Mouse (Mus musculus) cortical plate, adult 2 months (tissue): ENCODE data around the gene Gm10134. TPM values are rescaled to one million over a fixed set of nuclear protein-coding genes. Genes with fewer than 3 reads are reported as not detected.
"Not testable (repeated sequence)": the region's sequence is repeated elsewhere in the genome, so short reads cannot be mapped to it uniquely, and the experiment has no call there.

ENCODE experiments used
- H3K27ac ChIP-seq: fragments of 200-500 bp; 2 replicates; pipeline ENCODE4 v1.5.1; 2012; ENCODE audit warnings: low read length, control low read depth, inconsistent platforms; ENCODE audit not compliant: insufficient read depth
- H3K4me1 ChIP-seq: fragments of 200-500 bp; 2 replicates; pipeline ENCODE4 v1.6.1; 2011; ENCODE audit warnings: low read length; ENCODE audit not compliant: control insufficient read depth, insufficient read depth
- H3K4me3 ChIP-seq: fragments of 200-500 bp; 2 replicates; pipeline ENCODE4 v1.5.1; 2011; ENCODE audit warnings: mild to moderate bottlenecking, low read length, control low read depth; ENCODE audit not compliant: insufficient read depth
- CTCF ChIP-seq: fragments of 200-500 bp; IDR thresholded peaks from 2 replicates; pipeline ENCODE4 v1.5.1; 2011; ENCODE audit warnings: mild to moderate bottlenecking, control low read depth, low read length; ENCODE audit not compliant: insufficient read depth; ENCODE audit errors: extremely low read depth
- POLR2A ChIP-seq: fragments of 200-500 bp; IDR thresholded peaks from 2 replicates; pipeline ENCODE4 v1.6.1; 2011; ENCODE audit warnings: mild to moderate bottlenecking, low read length, control low read depth; ENCODE audit not compliant: insufficient read depth; ENCODE audit errors: extremely low read depth
- polyA plus RNA-seq: library from polyadenylated mRNA; depleted of rRNA; stranded (reverse); fragments of >200 nt; gene quantifications from 2 replicates; pipeline ENCODE4 v1.2.3, GENCODE M21; 2012

Gm10134 gene
- polyA plus RNA-seq, 1 experiment: 0.79 TPM

GRCm38 (mm10) chr2:28506291-28506690, 396 bp downstream of the Gm10134 start:
- no peak for TF ChIP-seq CTCF
- no peak for TF ChIP-seq POLR2A
- no peak overlapping the region for H3K4me3 ChIP-seq
- no peak overlapping the region for H3K27ac ChIP-seq
- no peaks in the 10 kb centered on the region for H3K4me1 ChIP-seq

DNA sequence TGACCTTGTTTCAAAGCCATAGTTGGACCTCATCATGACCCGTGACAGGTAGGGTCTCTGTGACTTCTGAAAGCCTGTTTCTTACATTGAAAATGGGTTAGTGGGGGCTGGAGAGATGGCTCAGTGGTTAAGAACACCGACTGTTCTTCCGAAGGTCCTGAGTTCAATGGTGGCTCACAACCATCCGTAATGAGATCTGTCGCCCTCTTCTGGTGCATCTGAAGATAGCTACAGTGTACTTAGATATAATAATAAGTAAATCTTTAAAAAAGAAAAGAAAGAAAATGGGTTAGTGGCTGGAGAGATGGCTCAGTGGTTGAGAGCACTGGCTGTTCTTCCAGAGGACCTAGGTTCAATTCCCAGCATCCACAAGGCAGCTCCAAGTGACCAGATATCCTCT, 5.7 kb downstream of the Gm10134 start:
- H3K4me3 ChIP-seq, H3K4me1 ChIP-seq, H3K27ac ChIP-seq: not testable (repeated sequence)

GRCm38 (mm10) chr2:28512798-28513401, 7.0 kb downstream of the Gm10134 start, which contains the start of gene Ralgds:
Ralgds (plus strand) TSS chr2:28513125.
- Histone ChIP-seq H3K27ac (peak within 1 kb of the TSS; percentile 54; the same call in 1 of the 2 replicates), H3K4me1 (peaks cover 13% of the 10 kb centered on the region), H3K4me3 (peak within 1 kb of the TSS; percentile 69)
- TF ChIP-seq POLR2A (no peak), CTCF (peak; percentile 16; the same call in 1 of the 2 replicates)

- peak overlapping the region; percentile 54; the same call in 1 of the 2 replicates for H3K27ac ChIP-seq
- TF ChIP-seq POLR2A (no peak), CTCF (no peak)
- H3K4me1 ChIP-seq: peaks cover 15% of the 10 kb centered on the region
- H3K4me3 ChIP-seq: peak overlapping the region; percentile 69
These were observed 7.8 kb downstream of the Gm10134 start for GRCm38 (mm10) chr2:28513431-28514370.

DNA sequence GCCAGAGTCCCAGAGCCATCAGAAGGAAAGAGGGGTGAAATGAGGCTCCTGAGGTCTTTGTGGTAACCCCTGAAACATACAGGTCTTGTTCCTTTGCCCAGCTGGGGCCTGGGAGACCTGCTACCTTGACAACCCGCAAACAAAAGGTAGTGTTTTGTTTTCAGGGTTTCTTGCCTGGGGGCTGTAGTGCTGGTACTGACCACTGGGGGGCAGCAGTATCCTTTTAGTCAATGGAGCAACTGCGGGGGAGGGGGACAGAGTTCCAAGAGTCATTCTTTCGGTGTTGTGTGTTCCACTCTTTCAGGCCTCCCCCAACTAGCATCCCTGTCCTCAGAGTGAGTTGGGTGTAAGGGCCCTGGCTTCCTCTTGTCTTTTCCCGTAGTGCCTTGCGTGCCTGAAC, 8.6 kb downstream of the Gm10134 start:
- Histone ChIP-seq H3K4me1 (peaks cover 18% of the 10 kb centered on the region), H3K4me3 (peak overlapping the region; percentile 69), H3K27ac (no peak overlapping the region)
- peak; percentile 89 for TF ChIP-seq CTCF
- no peak for TF ChIP-seq POLR2A

DNA sequence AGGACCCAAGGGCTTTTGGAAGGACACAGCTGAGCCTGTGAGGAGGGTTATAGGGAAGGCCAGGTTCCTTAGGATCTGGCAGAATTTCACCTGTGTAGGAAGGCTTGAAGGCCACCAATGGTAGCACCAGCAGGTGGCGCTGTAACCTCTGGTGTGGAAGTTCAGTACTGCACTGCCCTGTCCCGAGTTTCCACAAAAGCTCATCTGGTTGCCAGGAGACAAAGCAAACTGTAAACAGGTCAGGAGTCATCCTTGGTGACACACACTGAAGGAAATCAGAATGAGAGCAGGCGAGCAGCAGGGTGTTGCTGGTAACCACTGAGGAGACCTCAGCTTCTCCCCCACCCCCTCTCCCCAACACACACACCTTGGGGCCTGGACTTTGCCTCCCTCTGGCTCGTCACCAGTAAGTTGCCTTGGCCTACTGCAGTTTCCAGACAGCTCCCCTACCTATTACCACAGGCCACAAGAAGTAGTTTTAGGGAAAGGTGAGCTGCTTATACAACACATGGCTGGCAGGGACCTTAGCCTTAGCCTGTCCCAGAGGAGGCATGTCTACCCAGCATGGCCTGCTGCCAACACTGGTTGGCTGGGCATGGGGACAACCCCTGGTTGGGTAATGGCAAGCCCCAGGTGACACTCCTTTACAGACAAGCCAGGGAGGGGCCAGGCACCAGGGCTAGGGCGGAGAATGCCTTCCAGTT, 11.5 kb downstream of the Gm10134 start:
- H3K4me1 ChIP-seq: peaks cover 27% of the 10 kb centered on the region
- H3K4me3 ChIP-seq: no peak overlapping the region
- H3K27ac ChIP-seq: peak overlapping the region; percentile 49
- peak; percentile 74 for TF ChIP-seq CTCF
- TF ChIP-seq POLR2A: no peak

- Histone ChIP-seq H3K4me1 (peaks cover 27% of the 10 kb centered on the region), H3K4me3 (no peak overlapping the region), H3K27ac (peak overlapping the region; percentile 49)
- TF ChIP-seq CTCF (no peak), POLR2A (no peak)
These were observed 12.3 kb downstream of the Gm10134 start for GRCm38 (mm10) chr2:28518231-28518630.

DNA sequence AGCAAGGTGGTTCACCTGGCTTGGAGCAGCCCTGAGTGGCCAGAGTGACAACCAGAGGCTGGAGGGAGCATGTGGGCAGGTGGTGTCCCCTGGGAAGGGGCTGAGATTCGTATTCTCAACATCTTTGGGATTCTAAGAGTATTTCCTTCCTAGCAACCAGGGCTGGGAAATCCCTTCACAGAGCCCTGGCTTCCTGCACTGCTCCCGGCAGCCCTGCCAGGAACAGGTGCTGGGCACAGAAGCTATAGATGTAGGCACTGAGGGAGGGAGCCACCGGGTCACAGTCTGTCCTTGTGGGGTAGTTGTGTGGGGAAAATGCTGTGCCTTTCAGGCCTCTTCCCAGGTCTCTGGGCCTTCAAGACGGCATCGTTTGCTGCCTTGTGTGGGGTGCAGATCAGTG, 14.7 kb downstream of the Gm10134 start:
- H3K4me1 ChIP-seq: peaks cover 32% of the 10 kb centered on the region

GRCm38 (mm10) chr2:28521571-28522151, 15.8 kb downstream of the Gm10134 start:
- H3K27ac ChIP-seq: peak overlapping the region; percentile 96
- no peak overlapping the region for H3K4me3 ChIP-seq
- TF ChIP-seq CTCF: no peak
- no peak for TF ChIP-seq POLR2A
- H3K4me1 ChIP-seq: peaks cover 32% of the 10 kb centered on the region

More for the DNA sequence above, 14.7 kb downstream of the Gm10134 start:
- Histone ChIP-seq H3K4me3 (no peak overlapping the region), H3K27ac (peak overlapping the region; percentile 77)
- no peak for TF ChIP-seq POLR2A
- no peak for TF ChIP-seq CTCF
